ENCODE assay signal across 21 mouse cellular contexts in the genomic region with DNA sequence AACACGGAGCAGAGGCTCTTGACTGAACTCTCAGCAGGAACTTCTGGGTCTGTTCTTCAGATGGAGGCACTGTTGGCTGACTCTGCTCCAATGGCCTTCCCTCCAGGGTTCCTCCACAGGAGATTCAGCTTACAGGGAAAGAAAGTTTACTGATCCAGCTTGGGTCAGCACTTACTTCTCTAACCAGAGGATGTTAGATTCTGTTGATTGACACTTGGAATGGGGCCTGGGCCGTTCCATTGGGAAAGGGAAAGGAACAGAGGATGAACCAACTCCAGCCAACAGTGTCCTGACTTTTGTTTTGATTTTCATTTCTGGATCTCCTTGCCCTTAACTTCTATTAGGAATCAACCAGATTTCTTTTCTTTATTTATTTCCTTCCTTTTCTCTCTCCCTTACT.
"Had no signal": no experiment of that assay in that cellular context is flagged by ENCODE, and none has a peak within 500 bp of the region (broad histone marks: within the 10 kb centered on the region; RNA-seq: fewer than 3 reads in every experiment).

No protein-coding gene starts in this region.

- H3K9ac ChIP-seq: heart, embryonic 12.5 days; hindbrain, embryonic 14.5 days; intestine, embryonic 15.5 days; limb, embryonic 12.5 days; liver, embryonic 13.5 days; liver, embryonic 15.5 days had no signal

- H3K27ac ChIP-seq: heart, embryonic 10.5 days; hindbrain, embryonic 14.5 days; intestine, embryonic 15.5 days; layer of hippocampus, adult 2 months; left cerebral cortex, adult 2 months; limb, embryonic 10.5 days; limb, embryonic 12.5 days; liver, embryonic 13.5 days; liver, embryonic 15.5 days had no signal

- DNase-seq: heart, postnatal 10 days; kidney, adult 18-20 months; kidney, adult 8-10 months; kidney, postnatal 10 days; kidney, postnatal 25 days; kidney, postnatal 4 days; liver; liver, embryonic 13.5 days had no signal

- H3K36me3 ChIP-seq: heart, embryonic 10.5 days; heart, embryonic 12.5 days; intestine, embryonic 15.5 days; limb, embryonic 10.5 days; limb, embryonic 12.5 days; liver, embryonic 13.5 days; liver, embryonic 15.5 days had no signal

- H3K4me2 ChIP-seq: heart, embryonic 12.5 days; hindbrain, embryonic 14.5 days; intestine, embryonic 15.5 days; limb, embryonic 12.5 days; liver, embryonic 11.5 days; liver, embryonic 13.5 days; liver, embryonic 15.5 days had no signal

- H3K4me3 ChIP-seq: heart, embryonic 10.5 days; heart, embryonic 12.5 days; intestine, embryonic 15.5 days; layer of hippocampus, adult 2 months; left cerebral cortex, adult 2 months; limb, embryonic 10.5 days; limb, embryonic 12.5 days; liver, embryonic 13.5 days; liver, embryonic 15.5 days had no signal

- H3K27me3 ChIP-seq: heart, embryonic 12.5 days; intestine, embryonic 15.5 days; limb, embryonic 12.5 days; liver, embryonic 13.5 days; liver, embryonic 15.5 days had no signal

- H3K9me3 ChIP-seq: heart, embryonic 10.5 days; heart, embryonic 12.5 days; intestine, embryonic 15.5 days; limb, embryonic 10.5 days; limb, embryonic 12.5 days; liver, embryonic 13.5 days; liver, embryonic 15.5 days had no signal

- H3K4me1 ChIP-seq: heart, embryonic 10.5 days; heart, embryonic 12.5 days; intestine, embryonic 15.5 days; limb, embryonic 10.5 days; limb, embryonic 12.5 days; liver, embryonic 13.5 days; liver, embryonic 15.5 days had no signal

- ATAC-seq: hindbrain, embryonic 16.5 days; inflammation-experienced regulatory T-cells, adult 6 months; intestine, embryonic 15.5 days; intestine, postnatal 0 days had no signal
